Mouse (Mus musculus): ENCODE results near the gene Ptgir. TPM values are rescaled to one million over a fixed set of nuclear protein-coding genes. Genes with fewer than 3 reads are reported as not detected.

Ptgir gene
- polyA plus RNA-seq, 1 experiment from 2014 or later: 0.19 TPM

GRCm38 (mm10) chr7:16914453-16915343, 8.4 kb downstream of the Ptgir start:
- no peak for ATAC-seq (replicated peaks; ENCODE audit: insufficient number of reproducible peaks, low FRiP score, low TSS enrichment)
- Histone ChIP-seq H3K9ac (ENCODE audit: low read depth, low read length) (no peak overlapping the region), H3K4me2 (no peak overlapping the region), H3K9me3 (replicated peaks; ENCODE audit: control insufficient read depth, low read length) (no peaks in the 10 kb centered on the region), H3K27ac (ENCODE audit: low read depth, low read length) (no peak overlapping the region), H3K36me3 (ENCODE audit: control insufficient read depth, insufficient read depth, low read length) (peaks cover 35% of the 10 kb centered on the region), H3K4me1 (ENCODE audit: control insufficient read depth, insufficient read depth, low read length) (peaks cover 6% of the 10 kb centered on the region), H3K27me3 (ENCODE audit: control insufficient read depth, insufficient read depth, low read length) (peaks cover 11% of the 10 kb centered on the region), H3K4me3 (ENCODE audit: low read depth, low read length) (no peak overlapping the region)
- WGBS (ENCODE audit: insufficient replicate concordance): 84% methylated on average over 18 of the region's 18 CpGs

DNA sequence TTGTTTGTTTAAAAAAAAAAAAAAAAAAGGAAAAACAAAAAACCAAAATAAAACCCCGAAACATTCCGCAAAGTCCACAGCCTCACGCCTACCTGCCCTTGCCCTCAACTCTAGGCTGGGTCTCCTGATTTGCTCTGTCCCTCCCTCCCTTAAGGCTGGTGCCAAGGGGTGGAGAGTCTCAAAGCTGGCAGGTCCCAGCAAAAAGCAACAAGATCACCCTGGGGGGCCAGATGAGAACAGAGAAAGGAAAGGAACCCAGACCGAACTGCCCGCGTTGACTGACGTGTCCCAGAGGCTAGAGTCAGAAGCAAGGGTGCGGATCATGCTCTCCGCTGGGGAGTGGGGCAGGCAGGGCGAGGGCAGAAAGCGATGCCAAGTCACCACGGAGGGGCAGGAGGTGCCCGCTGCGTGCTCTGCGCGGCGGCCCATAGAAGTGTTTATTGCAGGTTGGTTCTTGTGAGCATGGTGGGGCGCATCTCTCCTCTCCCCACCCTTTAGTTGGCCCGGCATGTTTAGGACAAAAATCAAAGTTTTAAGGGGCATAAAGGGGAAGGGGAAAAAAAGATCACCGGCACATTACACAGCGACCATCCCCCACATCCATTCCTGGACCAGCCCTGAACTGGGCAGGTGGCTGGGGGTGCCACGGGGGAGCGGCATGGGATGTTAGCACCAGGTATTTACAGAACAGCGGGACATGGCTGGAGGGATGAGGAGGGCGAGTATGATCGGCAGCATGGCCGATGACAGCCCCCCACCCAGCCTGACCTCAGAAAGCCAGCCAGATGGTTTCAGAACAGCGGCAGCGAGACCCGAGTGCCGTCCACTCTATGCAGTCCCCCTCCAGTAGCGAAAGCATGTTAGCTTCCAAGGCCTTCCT, 9.4 kb downstream of the Ptgir start:
- 87% methylated on average over 32 of the region's 32 CpGs for WGBS (ENCODE audit: insufficient replicate concordance)
- Histone ChIP-seq H3K9ac (ENCODE audit: low read depth, low read length) (no peak overlapping the region), H3K27ac (ENCODE audit: low read depth, low read length) (no peak overlapping the region), H3K4me2 (no peak overlapping the region), H3K4me1 (ENCODE audit: control insufficient read depth, insufficient read depth, low read length) (peaks cover 15% of the 10 kb centered on the region), H3K27me3 (ENCODE audit: control insufficient read depth, insufficient read depth, low read length) (peaks cover 6% of the 10 kb centered on the region), H3K9me3 (replicated peaks; ENCODE audit: control insufficient read depth, low read length) (no peaks in the 10 kb centered on the region), H3K36me3 (ENCODE audit: control insufficient read depth, insufficient read depth, low read length) (peaks cover 35% of the 10 kb centered on the region), H3K4me3 (ENCODE audit: low read depth, low read length) (no peak overlapping the region)
- no peak for ATAC-seq (replicated peaks; ENCODE audit: insufficient number of reproducible peaks, low FRiP score, low TSS enrichment)

DNA sequence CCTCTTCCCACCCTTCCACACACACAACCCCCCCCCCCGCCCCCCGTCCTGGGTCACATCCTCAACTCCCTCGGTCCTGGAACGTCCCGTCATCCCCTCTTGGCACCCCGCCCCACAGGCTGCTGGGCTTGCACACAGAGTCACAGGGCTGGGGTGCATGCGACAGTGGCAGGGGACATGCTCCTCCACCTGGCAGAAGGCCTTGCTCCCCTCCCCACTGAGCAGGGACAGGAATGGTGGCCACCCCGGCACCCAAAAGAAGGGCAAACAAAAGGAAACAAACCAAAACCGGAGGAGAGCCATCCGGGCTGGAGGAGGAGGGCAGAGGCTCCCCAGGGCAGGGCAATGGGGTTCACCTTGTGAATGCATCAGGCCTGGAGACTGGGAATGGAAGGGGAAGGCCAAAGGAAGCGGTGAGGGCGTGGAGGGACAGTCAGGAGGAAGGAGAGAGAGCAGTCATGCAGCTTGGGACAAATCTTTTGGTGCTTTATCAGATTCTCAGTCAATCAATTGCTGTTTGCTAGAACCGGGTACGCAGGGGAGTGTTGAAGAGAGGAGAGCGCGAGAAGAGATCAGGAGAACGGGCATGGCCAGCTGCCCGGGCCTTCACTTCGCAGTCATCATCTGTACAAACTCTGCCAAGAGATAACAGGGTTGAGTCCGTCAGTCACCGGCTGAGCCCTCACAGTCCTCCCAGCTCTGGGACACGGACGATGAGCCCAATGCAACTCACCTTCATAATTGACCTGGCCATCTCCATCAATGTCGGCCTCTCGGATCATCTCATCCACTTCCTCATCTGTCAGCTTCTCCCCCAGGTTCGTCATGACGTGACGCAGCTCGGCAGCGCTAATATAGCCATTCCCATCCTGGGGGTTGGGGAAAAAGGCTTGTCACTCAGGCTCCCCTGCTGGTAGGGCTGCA, 10.3 kb downstream of the Ptgir start:
- Histone ChIP-seq H3K27ac (ENCODE audit: low read depth, low read length) (no peak overlapping the region), H3K27me3 (ENCODE audit: control insufficient read depth, insufficient read depth, low read length) (peaks cover 6% of the 10 kb centered on the region), H3K36me3 (ENCODE audit: control insufficient read depth, insufficient read depth, low read length) (peaks cover 35% of the 10 kb centered on the region), H3K9me3 (replicated peaks; ENCODE audit: control insufficient read depth, low read length) (no peaks in the 10 kb centered on the region), H3K9ac (ENCODE audit: low read depth, low read length) (no peak overlapping the region), H3K4me2 (no peak overlapping the region), H3K4me3 (ENCODE audit: low read depth, low read length) (no peak overlapping the region), H3K4me1 (ENCODE audit: control insufficient read depth, insufficient read depth, low read length) (peaks cover 24% of the 10 kb centered on the region)
- 63% methylated on average over 30 of the region's 30 CpGs for WGBS (ENCODE audit: insufficient replicate concordance)
- no peak for ATAC-seq (replicated peaks; ENCODE audit: insufficient number of reproducible peaks, low FRiP score, low TSS enrichment)

DNA sequence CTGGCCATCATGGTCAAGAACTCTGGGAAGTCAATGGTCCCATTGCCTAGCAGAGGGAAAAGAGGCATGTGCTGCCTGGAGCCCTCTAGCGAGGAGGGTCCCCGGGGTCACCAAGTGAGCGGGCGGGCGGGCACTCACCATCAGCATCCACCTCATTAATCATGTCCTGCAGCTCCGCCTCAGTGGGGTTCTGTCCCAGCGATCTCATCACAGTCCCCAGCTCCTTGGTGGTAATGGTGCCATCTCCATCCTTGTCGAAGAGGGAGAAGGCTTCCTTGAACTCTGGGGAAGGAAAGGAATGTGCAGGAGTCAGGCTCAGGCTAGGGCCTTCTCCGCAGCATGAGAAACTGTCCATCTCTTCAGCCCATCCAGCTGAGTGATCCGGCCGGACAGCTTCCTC, 11.2 kb downstream of the Ptgir start:
- H3K4me1 ChIP-seq (ENCODE audit: control insufficient read depth, insufficient read depth, low read length): peaks cover 32% of the 10 kb centered on the region
- WGBS (ENCODE audit: insufficient replicate concordance): 72% methylated on average over 11 of the region's 11 CpGs
- ATAC-seq (replicated peaks; ENCODE audit: insufficient number of reproducible peaks, low FRiP score, low TSS enrichment): no peak
- H3K36me3 ChIP-seq (ENCODE audit: control insufficient read depth, insufficient read depth, low read length): peaks cover 35% of the 10 kb centered on the region
- no peak overlapping the region for H3K4me3 ChIP-seq (ENCODE audit: low read depth, low read length)
- H3K4me2 ChIP-seq: no peak overlapping the region
- H3K27ac ChIP-seq (ENCODE audit: low read depth, low read length): no peak overlapping the region
- no peak overlapping the region for H3K9ac ChIP-seq (ENCODE audit: low read depth, low read length)
- H3K27me3 ChIP-seq (ENCODE audit: control insufficient read depth, insufficient read depth, low read length): peaks cover 3% of the 10 kb centered on the region; the same call in 1 of the 2 replicates
- no peaks in the 10 kb centered on the region for H3K9me3 ChIP-seq (replicated peaks; ENCODE audit: control insufficient read depth, low read length)

- Histone ChIP-seq H3K9ac (ENCODE audit: low read depth, low read length) (no peak overlapping the region), H3K27ac (ENCODE audit: low read depth, low read length) (no peak overlapping the region), H3K36me3 (ENCODE audit: control insufficient read depth, insufficient read depth, low read length) (peaks cover 35% of the 10 kb centered on the region), H3K4me1 (ENCODE audit: control insufficient read depth, insufficient read depth, low read length) (peaks cover 36% of the 10 kb centered on the region), H3K9me3 (replicated peaks; ENCODE audit: control insufficient read depth, low read length) (no peaks in the 10 kb centered on the region), H3K27me3 (ENCODE audit: control insufficient read depth, insufficient read depth, low read length) (no peaks in the 10 kb centered on the region), H3K4me3 (ENCODE audit: low read depth, low read length) (no peak overlapping the region), H3K4me2 (no peak overlapping the region)
- 89% methylated on average over 9 of the region's 9 CpGs for WGBS (ENCODE audit: insufficient replicate concordance)
- ATAC-seq (replicated peaks; ENCODE audit: insufficient number of reproducible peaks, low FRiP score, low TSS enrichment): no peak
Measured at GRCm38 (mm10) chr7:16918014-16918413, 11.7 kb downstream of the Ptgir start.

DNA sequence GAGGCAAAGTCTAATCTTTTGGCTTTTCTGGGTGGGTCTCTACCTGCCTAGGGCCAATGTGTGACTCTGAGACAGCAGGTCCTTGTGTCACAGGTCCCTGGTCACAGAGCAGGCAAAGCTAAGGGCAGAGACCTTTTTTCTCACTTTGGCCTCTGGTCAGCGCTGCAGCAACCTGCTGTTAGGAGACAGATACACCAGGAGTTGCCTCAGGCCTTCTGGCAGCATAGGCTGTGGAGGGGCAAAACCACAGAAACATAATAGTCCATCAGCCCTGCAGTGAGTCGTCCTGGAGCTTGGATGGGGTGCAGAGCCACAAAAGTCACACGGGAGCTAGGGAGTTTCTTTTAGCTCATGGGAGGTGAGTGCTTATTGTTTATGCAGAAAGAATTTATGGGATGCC, 12.4 kb downstream of the Ptgir start:
- Histone ChIP-seq H3K27me3 (ENCODE audit: control insufficient read depth, insufficient read depth, low read length) (no peaks in the 10 kb centered on the region), H3K4me3 (ENCODE audit: low read depth, low read length) (no peak overlapping the region), H3K4me2 (no peak overlapping the region), H3K27ac (ENCODE audit: low read depth, low read length) (no peak overlapping the region), H3K36me3 (ENCODE audit: control insufficient read depth, insufficient read depth, low read length) (peaks cover 35% of the 10 kb centered on the region), H3K9ac (ENCODE audit: low read depth, low read length) (no peak overlapping the region), H3K9me3 (replicated peaks; ENCODE audit: control insufficient read depth, low read length) (no peaks in the 10 kb centered on the region), H3K4me1 (ENCODE audit: control insufficient read depth, insufficient read depth, low read length) (peaks cover 36% of the 10 kb centered on the region)
- 87% methylated on average over 3 of the region's 3 CpGs for WGBS (ENCODE audit: insufficient replicate concordance)
- no peak for ATAC-seq (replicated peaks; ENCODE audit: insufficient number of reproducible peaks, low FRiP score, low TSS enrichment)

- H3K9me3 ChIP-seq (replicated peaks; ENCODE audit: control insufficient read depth, low read length): no peaks in the 10 kb centered on the region
- ATAC-seq (replicated peaks; ENCODE audit: insufficient number of reproducible peaks, low FRiP score, low TSS enrichment): no peak
- no peak overlapping the region for H3K4me3 ChIP-seq (ENCODE audit: low read depth, low read length)
- no peaks in the 10 kb centered on the region for H3K27me3 ChIP-seq (ENCODE audit: control insufficient read depth, insufficient read depth, low read length)
- no peak overlapping the region; the same call in 1 of the 2 replicates for H3K9ac ChIP-seq (ENCODE audit: low read depth, low read length)
- peaks cover 36% of the 10 kb centered on the region for H3K4me1 ChIP-seq (ENCODE audit: control insufficient read depth, insufficient read depth, low read length)
- H3K36me3 ChIP-seq (ENCODE audit: control insufficient read depth, insufficient read depth, low read length): peaks cover 35% of the 10 kb centered on the region
- no peak overlapping the region for H3K27ac ChIP-seq (ENCODE audit: low read depth, low read length)
- no peak overlapping the region for H3K4me2 ChIP-seq
- WGBS (ENCODE audit: insufficient replicate concordance): 76% methylated on average over 13 of the region's 13 CpGs
Measured at GRCm38 (mm10) chr7:16919395-16920149, 13.3 kb downstream of the Ptgir start.
